Mouse (Mus musculus) heart, postnatal 25 days (tissue): ENCODE data around the gene Tmprss9. TPM values are rescaled to one million over a fixed set of nuclear protein-coding genes. Genes with fewer than 3 reads are reported as not detected.
A peak's percentile ranks its signal among the peaks of the same experiment; 100 is the strongest.

ENCODE experiments used
- microRNA-seq: library from miRNA; unstranded; fragments of <30 nt; microRNA quantifications from one replicate; pipeline ENCODE4 v1.2.0, GENCODE M21; 2022
- total RNA-seq, 2 experiments: library from RNA; stranded (reverse); gene quantifications; 2 replicates each; pipeline ENCODE4 v1.2.3; 2021

The Tmprss9 gene
- total RNA-seq, 2 experiments from 2014 or later, result not detected

Small RNA genes lying within 50 kb of the gene (microRNA-seq; reads per million reads assigned to microRNA genes)
- gene Mir1982, result 2.8 reads per million, percentile 3 among the genes with 10 or more reads in this experiment

Other genes starting within 250 kb of the Tmprss9 start
- 100 to 1,000 TPM; 116 TPM for gene Csnk1g2, start 249.0 kb upstream of the Tmprss9 start, total RNA-seq
- gene Btbd2, start 214.8 kb upstream of the Tmprss9 start, total RNA-seq, result 10 to 100 TPM; 41.5 to 45.8 TPM
- gene Mknk2, start 193.7 kb upstream of the Tmprss9 start, total RNA-seq, result 100 to 1,000 TPM; 158 to 181 TPM
- 1 to 10 TPM; 8.2 to 8.9 TPM for gene Mob3a, start 169.9 kb upstream of the Tmprss9 start, total RNA-seq
- 1 to 10 TPM; 2.6 to 3.4 TPM for gene Izumo4, start 169.7 kb upstream of the Tmprss9 start, total RNA-seq
- 10 to 100 TPM; 39.8 to 44.2 TPM for gene Ap3d1, start 129.6 kb upstream of the Tmprss9 start, total RNA-seq
- 10 to 100 TPM; 31.2 to 31.4 TPM for gene Dot1l, start 116.6 kb upstream of the Tmprss9 start, total RNA-seq
- 10 to 100 TPM; 29.6 to 29.9 TPM for gene Sf3a2, start 73.7 kb upstream of the Tmprss9 start, total RNA-seq
- 10 to 100 TPM; 27.4 to 29.7 TPM for gene Plekhj1, start 73.2 kb upstream of the Tmprss9 start, total RNA-seq
- under 1 TPM; 0.39 TPM for gene Amh, start 66.6 kb upstream of the Tmprss9 start, total RNA-seq
- under 1 TPM; 0.48 to 0.81 TPM for gene Jsrp1, start 58.4 kb upstream of the Tmprss9 start, total RNA-seq
- gene Oaz1, start 45.2 kb upstream of the Tmprss9 start, total RNA-seq, result 100 to 1,000 TPM; 883 to 894 TPM
- 10 to 100 TPM in 1 of 2 experiments, 1 to 10 TPM in 1; 6.3 to 10.6 TPM for gene Lingo3, start 27.8 kb upstream of the Tmprss9 start, total RNA-seq
- gene Lsm7, start 16.6 kb upstream of the Tmprss9 start, total RNA-seq, result 10 to 100 TPM; 20.9 to 31.6 TPM
- 10 to 100 TPM; 22.4 to 23.6 TPM for gene Sppl2b, start 16.6 kb upstream of the Tmprss9 start, total RNA-seq
- gene Timm13, start 29.1 kb downstream of the Tmprss9 start, total RNA-seq, result 100 to 1,000 TPM; 143 to 148 TPM
- gene Lmnb2, start 46.4 kb downstream of the Tmprss9 start, total RNA-seq, result 1 to 10 TPM; 4.6 to 5.6 TPM
- gene Gadd45b, start 58.2 kb downstream of the Tmprss9 start, total RNA-seq, result 10 to 100 TPM in 1 of 2 experiments, 1 to 10 TPM in 1; 8.2 to 14.1 TPM
- under 1 TPM; 0.13 to 0.34 TPM for gene Gng7, start 143.1 kb downstream of the Tmprss9 start, total RNA-seq
- gene Diras1, start 153.8 kb downstream of the Tmprss9 start, total RNA-seq, result not detected
- gene Slc39a3, start 165.6 kb downstream of the Tmprss9 start, total RNA-seq, result 10 to 100 TPM; 14.0 to 14.3 TPM
- gene Sgta, start 188.3 kb downstream of the Tmprss9 start, total RNA-seq, result 10 to 100 TPM; 86.7 to 93.2 TPM
- 10 to 100 TPM; 12.3 to 13.2 TPM for gene Thop1, start 198.2 kb downstream of the Tmprss9 start, total RNA-seq
- 1 to 10 TPM in 1 of 2 experiments, under 1 TPM in 1; 0.87 to 1.2 TPM for gene Creb3l3, start 227.0 kb downstream of the Tmprss9 start, total RNA-seq
- 100 to 1,000 TPM; 122 to 123 TPM for gene Map2k2, start 234.1 kb downstream of the Tmprss9 start, total RNA-seq